8 mouse cellular contexts compared by ENCODE assay signal in genomic region chr15:80798367-80799073, GRCm38 (mm10).
DNase-seq lines count a peak whose midpoint lies in the region; ATAC-seq and TF ChIP-seq lines count a peak whose summit lies in the region.

No protein-coding gene starts in this region.

- TF ChIP-seq CTCF in bone marrow macrophage, adult 2 months (IDR thresholded peaks at IDR 0.05; ENCODE audit: low read depth, low read length): no peak
- no peak for TF ChIP-seq CTCF in embryonic fibroblast, embryonic 13.5 days (IDR thresholded peaks at IDR 0.05; ENCODE audit: borderline replicate concordance, insufficient read depth, low read length)

- peak overlapping the region; percentile 53 for H3K4me2 ChIP-seq in kidney, embryonic 14.5 days (replicated peaks; ENCODE audit: low read depth, low read length)
- peak overlapping the region; percentile 56 for H3K4me2 ChIP-seq in limb, embryonic 15.5 days

- 0% methylated on average over 17 of the region's 17 CpGs for WGBS in kidney, embryonic 14.5 days
- WGBS in limb, embryonic 15.5 days: under 1% methylated on average over 17 of the region's 17 CpGs

- peak; percentile 96 for DNase-seq in A20 (ENCODE audit: low read depth, low spot score)
- peak; percentile 95 to 96 for DNase-seq in heart, adult 9 months (ENCODE audit: low spot score in 2 of 2)
- DNase-seq in monocyte, adult 2 months (ENCODE audit: low read depth in 1 of 2, low spot score in 2 of 2): peak; percentile 79 to 83
- peak; percentile 94 to 97 for DNase-seq in spleen, postnatal 36 days (ENCODE audit: low spot score in 2 of 2)

- no peaks in the 10 kb centered on the region for H3K36me3 ChIP-seq in kidney, embryonic 14.5 days (ENCODE audit: control insufficient read depth, insufficient read depth, low read length)
- H3K36me3 ChIP-seq in limb, embryonic 15.5 days: no peaks in the 10 kb centered on the region

- H3K27ac ChIP-seq in bone marrow macrophage, adult 2 months (ENCODE audit: insufficient read depth, low read depth, low read length): peak overlapping the region; percentile 89
- peak overlapping the region; percentile 85 for H3K27ac ChIP-seq in embryonic fibroblast, embryonic 13.5 days (ENCODE audit: insufficient read depth, low read length)
- peak overlapping the region; percentile 84 for H3K27ac ChIP-seq in kidney, embryonic 14.5 days (ENCODE audit: low read depth, low read length)
- H3K27ac ChIP-seq in limb, embryonic 15.5 days: peak overlapping the region; percentile 88

- TF ChIP-seq POLR2A in bone marrow macrophage, adult 2 months (IDR thresholded peaks at IDR 0.05; ENCODE audit: borderline replicate concordance, low read depth, low read length): no peak
- TF ChIP-seq POLR2A in embryonic fibroblast, embryonic 13.5 days (IDR thresholded peaks at IDR 0.05; ENCODE audit: low read depth, low read length): peak; percentile 99

- ATAC-seq in kidney, embryonic 14.5 days (ENCODE audit: low FRiP score, low TSS enrichment): peak; percentile 83
- peak; percentile 88 for ATAC-seq in limb, embryonic 15.5 days (ENCODE audit: insufficient number of reproducible peaks, low FRiP score, low TSS enrichment, low read depth)

- H3K4me1 ChIP-seq in bone marrow macrophage, adult 2 months (ENCODE audit: control insufficient read depth, insufficient read depth, low read length): peaks cover 27% of the 10 kb centered on the region
- H3K4me1 ChIP-seq in embryonic fibroblast, embryonic 13.5 days (ENCODE audit: control insufficient read depth, insufficient read depth, low read length): peaks cover 3% of the 10 kb centered on the region; the same call in 1 of the 2 replicates
- peaks cover 16% of the 10 kb centered on the region; the same call in 1 of the 2 replicates for H3K4me1 ChIP-seq in kidney, embryonic 14.5 days (ENCODE audit: control insufficient read depth, insufficient read depth, low read length)
- peaks cover 25% of the 10 kb centered on the region for H3K4me1 ChIP-seq in limb, embryonic 15.5 days

- no peaks in the 10 kb centered on the region for H3K9me3 ChIP-seq in kidney, embryonic 14.5 days (ENCODE audit: control insufficient read depth, low read length)
- H3K9me3 ChIP-seq in limb, embryonic 15.5 days: no peaks in the 10 kb centered on the region

- peak overlapping the region; percentile 67 for H3K9ac ChIP-seq in kidney, embryonic 14.5 days (ENCODE audit: low read depth, low read length)
- peak overlapping the region; percentile 11 for H3K9ac ChIP-seq in limb, embryonic 15.5 days

- H3K27me3 ChIP-seq in kidney, embryonic 14.5 days (ENCODE audit: control insufficient read depth, insufficient read depth, low read length): no peaks in the 10 kb centered on the region
- H3K27me3 ChIP-seq in limb, embryonic 15.5 days: no peaks in the 10 kb centered on the region

- peak overlapping the region; percentile 77 for H3K4me3 ChIP-seq in bone marrow macrophage, adult 2 months (ENCODE audit: insufficient read depth, low read length)
- H3K4me3 ChIP-seq in embryonic fibroblast, embryonic 13.5 days (ENCODE audit: insufficient read depth, low read length): peak overlapping the region; percentile 78
- peak overlapping the region; percentile 55 for H3K4me3 ChIP-seq in kidney, embryonic 14.5 days (ENCODE audit: low read length)
- H3K4me3 ChIP-seq in limb, embryonic 15.5 days: peak overlapping the region; percentile 50

Comparison
In these comparisons a context has a peak if more than half of its experiments do, and no peak if none do; other contexts are left out.
1. Peak in every context shown above with its lines: DNase-seq, ATAC-seq, H3K4me3 ChIP-seq and H3K27ac ChIP-seq.